In the genomic region with DNA sequence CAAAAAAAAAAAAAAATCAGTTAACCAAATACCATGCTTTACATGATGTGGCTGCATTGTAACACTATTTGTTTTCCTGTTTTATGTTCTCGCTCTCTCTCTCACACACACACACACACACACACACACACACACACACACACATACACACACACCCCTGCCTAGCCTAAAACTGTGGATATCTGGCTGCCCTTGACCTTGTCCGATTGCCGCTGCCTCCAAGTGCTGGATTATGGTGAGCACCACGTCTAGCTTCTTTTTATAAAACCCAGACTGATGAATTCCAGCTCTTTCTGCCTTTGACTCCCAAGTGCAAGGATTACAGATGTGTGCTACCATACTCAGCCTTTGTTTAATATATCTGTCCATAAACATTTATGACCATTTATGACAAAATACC, we compare ENCODE assay signal across 9 mouse cellular contexts. TPM values are rescaled to one million over a fixed set of nuclear protein-coding genes. Genes with fewer than 3 reads are reported as not detected.
DNase-seq lines count a peak whose midpoint lies in the region; ATAC-seq and TF ChIP-seq lines count a peak whose summit lies in the region.
"Had no signal": no experiment of that assay in that cellular context is flagged by ENCODE, and none has a peak within 500 bp of the region (broad histone marks: within the 10 kb centered on the region; RNA-seq: fewer than 3 reads in every experiment).

No protein-coding gene starts in this region.

- no peaks in the 10 kb centered on the region for H3K9me3 ChIP-seq in heart, embryonic 12.5 days (replicated peaks)
- H3K9me3 ChIP-seq in CH12.LX (replicated peaks; ENCODE audit: low read length): no peaks in the 10 kb centered on the region
- H3K9me3 ChIP-seq in embryonic facial prominence, embryonic 14.5 days (ENCODE audit: control insufficient read depth, low read length): no peaks in the 10 kb centered on the region
- no peaks in the 10 kb centered on the region for H3K9me3 ChIP-seq in limb, embryonic 15.5 days

- intact Hi-C loops in heart, postnatal 14 days (cut with DNase I): no loop called here

- no peak for TF ChIP-seq EP300 in CH12.LX (IDR thresholded peaks at IDR 0.05; ENCODE audit: low read length)

- no peaks in the 10 kb centered on the region; the same call in 1 of the 2 replicates for H3K36me3 ChIP-seq in heart, embryonic 12.5 days
- peaks cover 7 to 43% of the 10 kb centered on the region in 2 experiments for H3K36me3 ChIP-seq in CH12.LX (replicated peaks in 1 of 2; ENCODE audit: control insufficient read depth in 1 of 2, insufficient read depth in 1 of 2, low read length in 1 of 2)
- no peaks in the 10 kb centered on the region for H3K36me3 ChIP-seq in embryonic facial prominence, embryonic 14.5 days (ENCODE audit: control insufficient read depth, insufficient read depth, low read length)
- 0 out of 2 replicates have a peak, but pooled peaks cover 2% of the 10 kb centered on the region for H3K36me3 ChIP-seq in limb, embryonic 15.5 days

- dilution Hi-C loops in CH12.LX (cut with MboI; ENCODE audit: extremely low pct_ligation_motif_present, extremely low pct_unique_long_range_greater_than_20kb, low sequenced_read_pairs): no loop called here

- ATAC-seq in heart, embryonic 12.5 days (ENCODE audit: insufficient number of reproducible peaks, low FRiP score): no peak
- no peak for ATAC-seq in embryonic facial prominence, embryonic 14.5 days (ENCODE audit: low read depth)
- ATAC-seq in limb, embryonic 15.5 days (ENCODE audit: insufficient number of reproducible peaks, low FRiP score, low TSS enrichment, low read depth): no peak

- no peak for DNase-seq in heart, postnatal 14 days
- no peak for DNase-seq in CH12.LX (ENCODE audit: extremely low read depth)
- DNase-seq in embryonic facial prominence, embryonic 14.5 days (ENCODE audit: low spot score): no peak
- DNase-seq in embryo, embryonic 10.5 days (ENCODE audit: low spot score): no peak
- DNase-seq in layer of hippocampus, adult 9-10 months (ENCODE audit: low spot score): no peak
- no peak for DNase-seq in testis, postnatal 10 days (ENCODE audit: low spot score)
- DNase-seq: thymus, adult 18-20 months had no signal

- in situ Hi-C loops in CH12.LX (cut with MboI; ENCODE audit: low pct_ligation_motif_present, low pct_unique_long_range_greater_than_20kb, low sequenced_read_pairs): no loop called here

- no peaks in the 10 kb centered on the region for H3K27me3 ChIP-seq in heart, embryonic 12.5 days (replicated peaks)
- H3K27me3 ChIP-seq in CH12.LX (replicated peaks): no peaks in the 10 kb centered on the region
- no peaks in the 10 kb centered on the region for H3K27me3 ChIP-seq in embryonic facial prominence, embryonic 14.5 days (replicated peaks; ENCODE audit: control insufficient read depth, insufficient read depth, low read length)
- H3K27me3 ChIP-seq in limb, embryonic 15.5 days: no peaks in the 10 kb centered on the region

- WGBS in heart, embryonic 12.5 days: 63% methylated on average over 4 of the region's 4 CpGs
- WGBS in embryonic facial prominence, embryonic 14.5 days: 88% methylated on average over 4 of the region's 4 CpGs
- WGBS in limb, embryonic 15.5 days: 64% methylated on average over 4 of the region's 4 CpGs

- no peak for TF ChIP-seq RAD21 in CH12.LX (IDR thresholded peaks at IDR 0.05; ENCODE audit: low read depth, low read length)

- peaks cover 67% of the 10 kb centered on the region for H3K79me2 ChIP-seq in CH12.LX (replicated peaks; ENCODE audit: control insufficient read depth, extremely low read depth, insufficient read depth, poor library complexity, severe bottlenecking)

- no peak overlapping the region for H3K9ac ChIP-seq in heart, embryonic 12.5 days
- peak overlapping the region; percentile 97 for H3K9ac ChIP-seq in CH12.LX (ENCODE audit: insufficient read depth, low read depth)
- H3K9ac ChIP-seq in embryonic facial prominence, embryonic 14.5 days (ENCODE audit: low read depth, low read length): no peak overlapping the region
- H3K9ac ChIP-seq in limb, embryonic 15.5 days: no peak overlapping the region

- H3K4me1 ChIP-seq in heart, embryonic 12.5 days (replicated peaks): peaks cover 28% of the 10 kb centered on the region
- peaks cover 11 to 75% of the 10 kb centered on the region in 2 experiments for H3K4me1 ChIP-seq in CH12.LX (ENCODE audit: control insufficient read depth in 1 of 2, insufficient read depth in 2 of 2)
- H3K4me1 ChIP-seq in embryonic facial prominence, embryonic 14.5 days (ENCODE audit: control insufficient read depth, insufficient read depth, low read length): peaks cover 10% of the 10 kb centered on the region; the same call in 1 of the 2 replicates
- peaks cover 19% of the 10 kb centered on the region for H3K4me1 ChIP-seq in limb, embryonic 15.5 days

- TF ChIP-seq POLR2A in CH12.LX (IDR thresholded peaks at IDR 0.05; ENCODE audit: low read depth, low read length): no peak

- no peak for TF ChIP-seq CTCF in CH12.LX (conservative IDR thresholded peaks at IDR 0.05 in 1 of 2, IDR thresholded peaks at IDR 0.05 in 1 of 2; ENCODE audit: low read depth in 2 of 2, low read length in 2 of 2)

- H3K27ac ChIP-seq in heart, embryonic 12.5 days (ENCODE audit: poor library complexity, severe bottlenecking): no peak overlapping the region
- H3K27ac ChIP-seq in CH12.LX (ENCODE audit: insufficient read depth, low read depth): no peak overlapping the region
- H3K27ac ChIP-seq in embryonic facial prominence, embryonic 14.5 days (replicated peaks; ENCODE audit: low read depth, low read length): no peak overlapping the region
- no peak overlapping the region for H3K27ac ChIP-seq in limb, embryonic 15.5 days

- H3K4me2 ChIP-seq in heart, embryonic 12.5 days: peak overlapping the region; percentile 83
- peak overlapping the region; percentile 97 for H3K4me2 ChIP-seq in CH12.LX (ENCODE audit: insufficient read depth, low read depth, poor library complexity, severe bottlenecking)
- peak overlapping the region; percentile 67; the same call in 1 of the 2 replicates for H3K4me2 ChIP-seq in embryonic facial prominence, embryonic 14.5 days (ENCODE audit: low read depth, low read length)
- 0 out of 2 replicates have a peak overlapping the region, but pooled peaks have one; percentile 55 for H3K4me2 ChIP-seq in limb, embryonic 15.5 days

- H3K4me3 ChIP-seq in heart, embryonic 12.5 days: 0 out of 2 replicates have a peak overlapping the region, but pooled peaks have one; percentile 84
- H3K4me3 ChIP-seq in CH12.LX (replicated peaks in 1 of 3; ENCODE audit: low read depth in 2 of 3, low read length in 2 of 3, poor library complexity in 1 of 3): peak overlapping the region in 2 of 3 experiments; percentile 84 to 91
- H3K4me3 ChIP-seq in embryonic facial prominence, embryonic 14.5 days (ENCODE audit: low read depth, low read length): 0 out of 2 replicates have a peak overlapping the region, but pooled peaks have one; percentile 77
- no peak overlapping the region; the same call in 1 of the 2 replicates for H3K4me3 ChIP-seq in limb, embryonic 15.5 days

TF ChIP-seq in CH12.LX, 34 proteins besides CTCF, POLR2A, EP300 and RAD21 (continues in another document):
- TF ChIP-seq CHD1 (IDR thresholded peaks at IDR 0.05; ENCODE audit: low read depth, low read length) (no peak), MAFK (IDR thresholded peaks at IDR 0.05; ENCODE audit: insufficient replicate concordance, low read length) (no peak), USF2 (conservative IDR thresholded peaks at IDR 0.05; ENCODE audit: low read depth, low read length) (no peak), ETS1 (conservative IDR thresholded peaks at IDR 0.05; ENCODE audit: low read depth, low read length) (no peak), POLR2AphosphoS2 (IDR thresholded peaks at IDR 0.05; ENCODE audit: low read depth, low read length) (no peak), TBP (conservative IDR thresholded peaks at IDR 0.05; ENCODE audit: low read depth, low read length) (no peak), MAX (IDR thresholded peaks at IDR 0.05; ENCODE audit: low read length) (no peak), MEF2A (IDR thresholded peaks at IDR 0.05; ENCODE audit: borderline replicate concordance, low read depth, low read length) (no peak), RCOR1 (conservative IDR thresholded peaks at IDR 0.05; ENCODE audit: low read depth, low read length) (no peak), IRF4 (IDR thresholded peaks at IDR 0.05; ENCODE audit: low read depth, low read length) (no peak), ZNF384 (IDR thresholded peaks at IDR 0.05; ENCODE audit: low read depth, low read length) (no peak), UBTF (IDR thresholded peaks at IDR 0.05; ENCODE audit: low read depth, low read length) (no peak), CHD2 (IDR thresholded peaks at IDR 0.05; ENCODE audit: low read length) (no peak), MXI1 (IDR thresholded peaks at IDR 0.05; ENCODE audit: low read depth, low read length) (no peak), SMC3 (IDR thresholded peaks at IDR 0.05; ENCODE audit: low read depth, low read length) (no peak)

RNA-seq across cellular contexts. Expression of a gene that starts 1.6 kb away (rescaled TPM):
- 59.7 and 60.7 TPM in 2 replicates for polyA plus RNA-seq in heart, embryonic 12.5 days (2016; fragmentation: Nextera tagmentation; extraction: Ambion mirVana)
- 10 to 100 TPM; 53.4 to 55.2 TPM for total RNA-seq in heart, postnatal 14 days (2021)
- total RNA-seq in CH12.LX (2012; rRNA removed) (59.9 and 70.0 TPM in 2 replicates), CH12.LX (2014; rRNA removed) (46.6 and 53.8 TPM in 2 replicates)
- polyA plus RNA-seq in CH12.LX (2012; ENCODE audit: insufficient read length, low read depth): 57.9 and 60.0 TPM in 2 replicates
- 67.1 and 81.0 TPM in 2 replicates for polyA plus RNA-seq in embryonic facial prominence, embryonic 14.5 days (2014; fragmentation: Nextera tagmentation; extraction: Ambion mirVana)
- 73.7 and 77.9 TPM in 2 replicates for polyA plus RNA-seq in limb, embryonic 15.5 days (2015; fragmentation: Nextera tagmentation; extraction: Ambion mirVana)

RNA-seq across cellular contexts. Expression of a gene that starts 2.5 kb away (rescaled TPM):
- polyA plus RNA-seq in heart, embryonic 12.5 days (2016; fragmentation: Nextera tagmentation; extraction: Ambion mirVana): 207 and 213 TPM in 2 replicates
- total RNA-seq in heart, postnatal 14 days (2021): 100 to 1,000 TPM; 158 TPM
- total RNA-seq in CH12.LX (2012; rRNA removed): 249 and 250 TPM in 2 replicates
- total RNA-seq in CH12.LX (2014; rRNA removed): 123 and 141 TPM in 2 replicates
- 455 and 516 TPM in 2 replicates for polyA plus RNA-seq in CH12.LX (2012; ENCODE audit: insufficient read length, low read depth)
- polyA plus RNA-seq in embryonic facial prominence, embryonic 14.5 days (2014; fragmentation: Nextera tagmentation; extraction: Ambion mirVana): 58.2 and 64.5 TPM in 2 replicates
- 218 and 227 TPM in 2 replicates for polyA plus RNA-seq in limb, embryonic 15.5 days (2015; fragmentation: Nextera tagmentation; extraction: Ambion mirVana)

RNA-seq across cellular contexts. Expression of a gene that starts 42.8 kb away (rescaled TPM):
- 21.6 and 22.1 TPM in 2 replicates for polyA plus RNA-seq in heart, embryonic 12.5 days (2016; fragmentation: Nextera tagmentation; extraction: Ambion mirVana)
- total RNA-seq in heart, postnatal 14 days (2021): 1 to 10 TPM; 6.2 to 7.6 TPM
- 80.2 and 91.6 TPM in 2 replicates for total RNA-seq in CH12.LX (2012; rRNA removed)
- total RNA-seq in CH12.LX (2014; rRNA removed): 75.9 and 87.8 TPM in 2 replicates
- polyA plus RNA-seq in CH12.LX (2012; ENCODE audit: insufficient read length, low read depth): 77.7 and 81.2 TPM in 2 replicates
- 33.6 and 37.3 TPM in 2 replicates for polyA plus RNA-seq in embryonic facial prominence, embryonic 14.5 days (2014; fragmentation: Nextera tagmentation; extraction: Ambion mirVana)
- polyA plus RNA-seq in limb, embryonic 15.5 days (2015; fragmentation: Nextera tagmentation; extraction: Ambion mirVana): 25.1 and 30.5 TPM in 2 replicates
